In genomic region chr11:87568255-87568953, GRCm38 (mm10) we compare ENCODE assay signal across 9 mouse cellular contexts. TPM values are rescaled to one million over a fixed set of nuclear protein-coding genes. Genes with fewer than 3 reads are reported as not detected.
DNase-seq lines count a peak whose midpoint lies in the region; ATAC-seq and TF ChIP-seq lines count a peak whose summit lies in the region.
"Had no signal": no experiment of that assay in that cellular context is flagged by ENCODE, and none has a peak within 500 bp of the region (broad histone marks: within the 10 kb centered on the region; RNA-seq: fewer than 3 reads in every experiment).

Gene Sept4, plus strand, starts transcription at chr11:87568903.

- ATAC-seq in kidney, embryonic 16.5 days (ENCODE audit: low FRiP score, low TSS enrichment) = no peak
- ATAC-seq in heart, embryonic 14.5 days (ENCODE audit: insufficient number of reproducible peaks, insufficient read depth, low FRiP score, low read depth) = no peak

- no peaks in the 10 kb centered on the region for H3K27me3 ChIP-seq in kidney, embryonic 16.5 days (ENCODE audit: insufficient read depth, low read length)
- H3K27me3 ChIP-seq in heart, embryonic 14.5 days (ENCODE audit: control insufficient read depth, insufficient read depth, low read length) = no peaks in the 10 kb centered on the region
- H3K27me3 ChIP-seq in small intestine, adult 2 months (ENCODE audit: control insufficient read depth, insufficient read depth, low read length) = 0 out of 2 replicates have a peak, but pooled peaks cover 3% of the 10 kb centered on the region

- DNase-seq in kidney, adult 8-10 months = no peak
- no peak for DNase-seq in left cerebral cortex, adult 8-10 months (ENCODE audit: low spot score in 2 of 2)
- no peak for DNase-seq in thymus, postnatal 25 days
- DNase-seq in urinary bladder, postnatal 25 days (ENCODE audit: low spot score) = no peak

- TF ChIP-seq POLR2A in bone marrow, adult 2 months (IDR thresholded peaks at IDR 0.05; ENCODE audit: borderline replicate concordance, control insufficient read depth, low read depth, low read length) = no peak
- no peak for TF ChIP-seq POLR2A in small intestine, adult 2 months (IDR thresholded peaks at IDR 0.05; ENCODE audit: low read depth, low read length)

- WGBS in kidney, embryonic 16.5 days = 75% methylated on average over 7 of the region's 7 CpGs
- WGBS in bone marrow, adult 2 months = 64% methylated on average over 7 of the region's 7 CpGs
- 68% methylated on average over 7 of the region's 7 CpGs for WGBS in heart, embryonic 14.5 days
- 74% methylated on average over 7 of the region's 7 CpGs for WGBS in small intestine, adult 2 months

- no peak within 1 kb of the TSS for H3K4me3 ChIP-seq in kidney, embryonic 16.5 days (ENCODE audit: low read length)
- no peak within 1 kb of the TSS for H3K4me3 ChIP-seq in bone marrow, adult 2 months (replicated peaks; ENCODE audit: control insufficient read depth, low read depth, low read length)
- no peak within 1 kb of the TSS for H3K4me3 ChIP-seq in heart, embryonic 14.5 days (ENCODE audit: control insufficient read depth in 1 of 2, insufficient read depth in 1 of 2, low read depth in 1 of 2, low read length in 2 of 2)
- no peak within 1 kb of the TSS for H3K4me3 ChIP-seq in small intestine, adult 2 months (ENCODE audit: low read depth, low read length)

- no peaks in the 10 kb centered on the region for H3K9me3 ChIP-seq in kidney, embryonic 16.5 days (ENCODE audit: low read length)
- H3K9me3 ChIP-seq in heart, embryonic 14.5 days (ENCODE audit: control insufficient read depth, low read length) = no peaks in the 10 kb centered on the region

- no peak within 1 kb of the TSS for H3K9ac ChIP-seq in kidney, embryonic 16.5 days (replicated peaks; ENCODE audit: low read length)
- H3K9ac ChIP-seq in heart, embryonic 14.5 days (ENCODE audit: low read length) = no peak within 1 kb of the TSS
- H3K9ac ChIP-seq: liver, embryonic 14.5 days had no signal

- no peak within 1 kb of the TSS for H3K4me2 ChIP-seq in kidney, embryonic 16.5 days (replicated peaks; ENCODE audit: low read depth, low read length)
- no peak within 1 kb of the TSS for H3K4me2 ChIP-seq in heart, embryonic 14.5 days (ENCODE audit: low read length)

- no peak within 1 kb of the TSS for H3K27ac ChIP-seq in kidney, embryonic 16.5 days (ENCODE audit: low read length)
- no peak within 1 kb of the TSS for H3K27ac ChIP-seq in bone marrow, adult 2 months (ENCODE audit: control insufficient read depth, insufficient read depth, low read depth, low read length, poor library complexity)
- H3K27ac ChIP-seq in heart, embryonic 14.5 days (replicated peaks in 1 of 2; ENCODE audit: control insufficient read depth in 1 of 2, insufficient read depth in 1 of 2, low read depth in 2 of 2, low read length in 2 of 2) = 0 out of 4 replicates have a peak within 1 kb of the TSS, but pooled peaks of 1 of the 2 experiments have one; percentile 1
- H3K27ac ChIP-seq in small intestine, adult 2 months (ENCODE audit: insufficient read depth, low read depth, low read length) = no peak within 1 kb of the TSS
- H3K27ac ChIP-seq: liver, embryonic 14.5 days had no signal

- no peaks in the 10 kb centered on the region for H3K36me3 ChIP-seq in kidney, embryonic 16.5 days (ENCODE audit: insufficient read depth, low read length)
- no peaks in the 10 kb centered on the region for H3K36me3 ChIP-seq in heart, embryonic 14.5 days (ENCODE audit: control insufficient read depth, insufficient read depth, low read length)
- H3K36me3 ChIP-seq in small intestine, adult 2 months (ENCODE audit: control insufficient read depth, insufficient read depth, low read length) = no peaks in the 10 kb centered on the region

- peaks cover 20% of the 10 kb centered on the region for H3K4me1 ChIP-seq in kidney, embryonic 16.5 days (ENCODE audit: insufficient read depth, low read length)
- H3K4me1 ChIP-seq in bone marrow, adult 2 months (ENCODE audit: control insufficient read depth, insufficient read depth, low read length) = no peaks in the 10 kb centered on the region
- H3K4me1 ChIP-seq in heart, embryonic 14.5 days (ENCODE audit: control insufficient read depth in 2 of 2, insufficient read depth in 2 of 2, low read length in 2 of 2) = peaks cover 22 to 30% of the 10 kb centered on the region in 2 experiments
- no peaks in the 10 kb centered on the region for H3K4me1 ChIP-seq in small intestine, adult 2 months (ENCODE audit: control insufficient read depth, insufficient read depth, insufficient read length, low read length)

- no peak for TF ChIP-seq CTCF in bone marrow, adult 2 months (IDR thresholded peaks at IDR 0.05; ENCODE audit: control insufficient read depth, insufficient read depth, low read length)
- no peak for TF ChIP-seq CTCF in small intestine, adult 2 months (IDR thresholded peaks at IDR 0.05; ENCODE audit: extremely low read depth, insufficient read length, insufficient replicate concordance, low read depth, low read length)

RNA-seq across cellular contexts. Expression of gene Sept4, which starts in this region (rescaled TPM):
- 70.6 and 77.8 TPM in 2 replicates for polyA plus RNA-seq in kidney, embryonic 16.5 days (2015; fragmentation: Nextera tagmentation; extraction: Ambion mirVana)
- polyA plus RNA-seq in bone marrow, adult 2 months (2011; ENCODE audit: insufficient read depth, insufficient read length, low replicate concordance, missing spikeins) = 17.5 and 35.6 TPM in 2 replicates
- 23.5 and 25.8 TPM in 2 replicates for polyA plus RNA-seq in heart, embryonic 14.5 days (2014; fragmentation: Nextera tagmentation; extraction: Ambion mirVana)
- total RNA-seq in left cerebral cortex, adult 8-10 months (2022) = 100 to 1,000 TPM; 230 to 282 (median 253) TPM
- polyA plus RNA-seq in small intestine, adult 2 months (2012; rRNA removed) = 11.3 and 19.8 TPM in 2 replicates
